Mouse (Mus musculus) thymus, adult 2 months (tissue): ENCODE measurements around the gene Gm7030. TPM values are rescaled to one million over a fixed set of nuclear protein-coding genes. Genes with fewer than 3 reads are reported as not detected.
"Not testable (repeated sequence)": the region's sequence is repeated elsewhere in the genome, so short reads cannot be mapped to it uniquely, and the experiment has no call there.

Experiments used
- DNase-seq: peaks from one replicate; pipeline ENCODE4 v3.0.0; 2021
- H3K27ac ChIP-seq: fragments of 200-500 bp; 2 replicates; pipeline ENCODE4 v1.5.1; 2012; ENCODE audit warnings: low read length, control low read depth; ENCODE audit not compliant: control insufficient read depth, insufficient read depth
- H3K27me3 ChIP-seq: fragments of 200-500 bp; 2 replicates; pipeline ENCODE4 v1.6.1; 2012; ENCODE audit warnings: mild to moderate bottlenecking, low read length, moderate library complexity, mixed read lengths; ENCODE audit not compliant: control insufficient read depth, insufficient read depth
- H3K36me3 ChIP-seq: fragments of 200-500 bp; 2 replicates; pipeline ENCODE4 v1.6.1; 2012; ENCODE audit warnings: mild to moderate bottlenecking, low read length, moderate library complexity; ENCODE audit not compliant: control insufficient read depth, insufficient read depth
- H3K4me1 ChIP-seq: fragments of 200-500 bp; replicated peaks from 2 replicates; pipeline ENCODE4 v1.6.1; 2012; ENCODE audit warnings: low read length; ENCODE audit not compliant: control insufficient read depth, insufficient read depth
- H3K4me3 ChIP-seq: fragments of 200-500 bp; 2 replicates; pipeline ENCODE4 v1.5.1; 2012; ENCODE audit warnings: mild to moderate bottlenecking, low read length, control low read depth, moderate library complexity; ENCODE audit not compliant: control insufficient read depth, insufficient read depth
- CTCF ChIP-seq: fragments of 200-500 bp; IDR thresholded peaks from 2 replicates; pipeline ENCODE4 v1.5.1; 2012; ENCODE audit warnings: mild to moderate bottlenecking, control low read depth, low read length, moderate library complexity, borderline replicate concordance; ENCODE audit not compliant: control insufficient read depth, poor library complexity, insufficient read depth; ENCODE audit errors: extremely low read depth
- POLR2A ChIP-seq: fragments of 200-500 bp; IDR thresholded peaks from 2 replicates; pipeline ENCODE4 v1.6.1; 2012; ENCODE audit warnings: mild to moderate bottlenecking, low read length, control low read depth, moderate library complexity; ENCODE audit not compliant: control insufficient read depth, poor library complexity, insufficient read depth; ENCODE audit errors: extremely low read depth
- WGBS: fragments of 180-500 bp; shearing (Covaris S2); methylation state at CpG from one replicate; pipeline ENCODE4 v1.1.7; 2018; 5-methylcytosine and 5-hydroxymethylcytosine counted together
- polyA plus RNA-seq: library from polyadenylated mRNA; depleted of rRNA; stranded (reverse); fragments of >200 nt; gene quantifications from 2 replicates; pipeline ENCODE4 v1.2.3, GENCODE M21; 2012

Gm7030 gene
- polyA plus RNA-seq, 1 experiment = 2.4 TPM

- H3K27me3 ChIP-seq = no peaks in the 10 kb centered on the region
- 51% methylated on average over 3 of the region's 3 CpGs for WGBS
- no peaks in the 10 kb centered on the region for H3K4me1 ChIP-seq
- H3K4me3 ChIP-seq = no peak overlapping the region
- H3K27ac ChIP-seq = no peak overlapping the region
- no peak for DNase-seq
- H3K36me3 ChIP-seq = no peaks in the 10 kb centered on the region
- no peak for TF ChIP-seq CTCF
- no peak for TF ChIP-seq POLR2A
Observed at GRCm38 (mm10) chr17:36093936-36094335, 35.3 kb downstream of the Gm7030 start.

GRCm38 (mm10) chr17:36092520-36092919 is 36.7 kb downstream of the Gm7030 start:
- H3K36me3 ChIP-seq, DNase-seq, H3K4me3 ChIP-seq: not testable (repeated sequence)

GRCm38 (mm10) chr17:36091933-36092332 is 37.3 kb downstream of the Gm7030 start:
- not testable (repeated sequence) for DNase-seq, H3K27ac ChIP-seq, H3K27me3 ChIP-seq, H3K36me3 ChIP-seq, H3K4me1 ChIP-seq, H3K4me3 ChIP-seq
- no CpG with 5 or more reads among the region's 2 CpGs for WGBS

More at GRCm38 (mm10) chr17:36092520-36092919, 36.7 kb downstream of the Gm7030 start:
- not testable (repeated sequence) for H3K27ac ChIP-seq, H3K4me1 ChIP-seq, H3K27me3 ChIP-seq

- H3K36me3 ChIP-seq, H3K27ac ChIP-seq, H3K4me3 ChIP-seq, H3K27me3 ChIP-seq: not testable (repeated sequence)
- H3K4me1 ChIP-seq = peaks cover 14% of the 10 kb centered on the region
- 9% methylated on average over 1 of the region's 1 CpGs for WGBS
- DNase-seq = peak; percentile 73
Observed at GRCm38 (mm10) chr17:36085976-36086375, 43.2 kb downstream of the Gm7030 start.

GRCm38 (mm10) chr17:36083870-36084451 is 45.3 kb downstream of the Gm7030 start:
- DNase-seq = peak; percentile 35
- peak overlapping the region; percentile 57 for H3K4me3 ChIP-seq
- TF ChIP-seq POLR2A (no peak), CTCF (no peak)
- H3K36me3 ChIP-seq = no peaks in the 10 kb centered on the region
- H3K4me1 ChIP-seq = peaks cover 14% of the 10 kb centered on the region
- H3K27ac ChIP-seq = no peak overlapping the region
- H3K27me3 ChIP-seq = no peaks in the 10 kb centered on the region; the same call in 1 of the 2 replicates
- WGBS = under 1% methylated on average over 42 of the region's 42 CpGs

- peak; percentile 28 for DNase-seq
- Histone ChIP-seq H3K27me3 (no peaks in the 10 kb centered on the region; the same call in 1 of the 2 replicates), H3K27ac (no peak overlapping the region), H3K36me3 (no peaks in the 10 kb centered on the region), H3K4me1 (peaks cover 14% of the 10 kb centered on the region), H3K4me3 (peak overlapping the region; percentile 57)
- under 1% methylated on average over 46 of the region's 46 CpGs for WGBS
- no peak for TF ChIP-seq CTCF
- no peak for TF ChIP-seq POLR2A
Observed at GRCm38 (mm10) chr17:36083266-36083869, 45.9 kb downstream of the Gm7030 start.

- Histone ChIP-seq H3K4me1 (peaks cover 14% of the 10 kb centered on the region), H3K4me3 (peak overlapping the region; percentile 57)
- H3K27me3 ChIP-seq, H3K27ac ChIP-seq, H3K36me3 ChIP-seq, DNase-seq: not testable (repeated sequence)
- 35% methylated on average over 6 of the region's 6 CpGs for WGBS
Observed at GRCm38 (mm10) chr17:36082519-36083232, 46.5 kb downstream of the Gm7030 start.

GRCm38 (mm10) chr17:36081901-36082300 is 47.3 kb downstream of the Gm7030 start:
- not testable (repeated sequence) for DNase-seq, H3K4me3 ChIP-seq, H3K27me3 ChIP-seq, H3K36me3 ChIP-seq, H3K27ac ChIP-seq
- H3K4me1 ChIP-seq = peaks cover 14% of the 10 kb centered on the region
